Mouse (Mus musculus): ENCODE data around the gene Gm20403. TPM values are rescaled to one million over a fixed set of nuclear protein-coding genes. Genes with fewer than 3 reads are reported as not detected.

Gm20403 gene
- polyA plus RNA-seq, 1 experiment from 2014 or later, result not detected

GRCm38 (mm10) chr12:54984701-54985256, 1.6 kb downstream of the Gm20403 start:
- Histone ChIP-seq H3K4me2 (ENCODE audit: low read depth, low read length) (peak overlapping the region; percentile 78), H3K9ac (ENCODE audit: low read depth, low read length) (peak overlapping the region; percentile 86), H3K4me3 (ENCODE audit: low read depth, low read length) (peak overlapping the region; percentile 82), H3K4me1 (ENCODE audit: control insufficient read depth, insufficient read depth, low read length) (peaks cover 9% of the 10 kb centered on the region; the same call in 1 of the 2 replicates), H3K27ac (replicated peaks; ENCODE audit: low read depth, low read length) (peak overlapping the region; percentile 91), H3K9me3 (ENCODE audit: control insufficient read depth, low read length) (no peaks in the 10 kb centered on the region), H3K27me3 (replicated peaks; ENCODE audit: control insufficient read depth, insufficient read depth, low read length) (no peaks in the 10 kb centered on the region), H3K36me3 (ENCODE audit: control insufficient read depth, insufficient read depth, low read length) (0 out of 2 replicates have a peak, but pooled peaks cover 4% of the 10 kb centered on the region)
- ATAC-seq (ENCODE audit: low read depth), result peak; percentile 74
- DNase-seq (ENCODE audit: low spot score), result peak; percentile 73
- WGBS, result 1% methylated on average over 23 of the region's 42 CpGs

- H3K4me2 ChIP-seq (ENCODE audit: low read depth, low read length), result no peak overlapping the region
- no peak overlapping the region for H3K27ac ChIP-seq (replicated peaks; ENCODE audit: low read depth, low read length)
- no peak overlapping the region for H3K9ac ChIP-seq (ENCODE audit: low read depth, low read length)
- peak; percentile 37 for DNase-seq (ENCODE audit: low spot score)
- no peak for ATAC-seq (ENCODE audit: low read depth)
- no peaks in the 10 kb centered on the region for H3K9me3 ChIP-seq (ENCODE audit: control insufficient read depth, low read length)
- whole genome bisulfite sequencing, result 68% methylated on average over 7 of the region's 7 CpGs
- H3K27me3 ChIP-seq (replicated peaks; ENCODE audit: control insufficient read depth, insufficient read depth, low read length), result no peaks in the 10 kb centered on the region
- H3K4me1 ChIP-seq (ENCODE audit: control insufficient read depth, insufficient read depth, low read length), result peaks cover 9% of the 10 kb centered on the region; the same call in 1 of the 2 replicates
- H3K4me3 ChIP-seq (ENCODE audit: low read depth, low read length), result no peak overlapping the region
- 0 out of 2 replicates have a peak, but pooled peaks cover 4% of the 10 kb centered on the region for H3K36me3 ChIP-seq (ENCODE audit: control insufficient read depth, insufficient read depth, low read length)
Measured at GRCm38 (mm10) chr12:54982935-54983715, 3.2 kb downstream of the Gm20403 start.

- no peak overlapping the region for H3K4me3 ChIP-seq (ENCODE audit: low read depth, low read length)
- 68% methylated on average over 6 of the region's 6 CpGs for WGBS
- DNase-seq (ENCODE audit: low spot score) (no peak), ATAC-seq (ENCODE audit: low read depth) (no peak)
- H3K4me1 ChIP-seq (ENCODE audit: control insufficient read depth, insufficient read depth, low read length), result peaks cover 9% of the 10 kb centered on the region; the same call in 1 of the 2 replicates
- no peak overlapping the region for H3K4me2 ChIP-seq (ENCODE audit: low read depth, low read length)
- H3K27ac ChIP-seq (replicated peaks; ENCODE audit: low read depth, low read length), result no peak overlapping the region
- H3K27me3 ChIP-seq (replicated peaks; ENCODE audit: control insufficient read depth, insufficient read depth, low read length), result no peaks in the 10 kb centered on the region
- no peaks in the 10 kb centered on the region for H3K9me3 ChIP-seq (ENCODE audit: control insufficient read depth, low read length)
- H3K36me3 ChIP-seq (ENCODE audit: control insufficient read depth, insufficient read depth, low read length), result 0 out of 2 replicates have a peak, but pooled peaks cover 4% of the 10 kb centered on the region
- no peak overlapping the region for H3K9ac ChIP-seq (ENCODE audit: low read depth, low read length)
Measured at GRCm38 (mm10) chr12:54981962-54982361, 4.4 kb downstream of the Gm20403 start.

GRCm38 (mm10) chr12:54980939-54981338, 5.4 kb downstream of the Gm20403 start:
- Histone ChIP-seq H3K27me3 (replicated peaks; ENCODE audit: control insufficient read depth, insufficient read depth, low read length) (no peaks in the 10 kb centered on the region), H3K4me3 (ENCODE audit: low read depth, low read length) (no peak overlapping the region), H3K9me3 (ENCODE audit: control insufficient read depth, low read length) (no peaks in the 10 kb centered on the region), H3K27ac (replicated peaks; ENCODE audit: low read depth, low read length) (no peak overlapping the region), H3K4me2 (ENCODE audit: low read depth, low read length) (no peak overlapping the region), H3K9ac (ENCODE audit: low read depth, low read length) (no peak overlapping the region), H3K4me1 (ENCODE audit: control insufficient read depth, insufficient read depth, low read length) (peaks cover 9% of the 10 kb centered on the region; the same call in 1 of the 2 replicates), H3K36me3 (ENCODE audit: control insufficient read depth, insufficient read depth, low read length) (0 out of 2 replicates have a peak, but pooled peaks cover 4% of the 10 kb centered on the region)
- DNase-seq (ENCODE audit: low spot score), result no peak
- ATAC-seq (ENCODE audit: low read depth), result no peak
- 86% methylated on average over 5 of the region's 5 CpGs for WGBS

DNA sequence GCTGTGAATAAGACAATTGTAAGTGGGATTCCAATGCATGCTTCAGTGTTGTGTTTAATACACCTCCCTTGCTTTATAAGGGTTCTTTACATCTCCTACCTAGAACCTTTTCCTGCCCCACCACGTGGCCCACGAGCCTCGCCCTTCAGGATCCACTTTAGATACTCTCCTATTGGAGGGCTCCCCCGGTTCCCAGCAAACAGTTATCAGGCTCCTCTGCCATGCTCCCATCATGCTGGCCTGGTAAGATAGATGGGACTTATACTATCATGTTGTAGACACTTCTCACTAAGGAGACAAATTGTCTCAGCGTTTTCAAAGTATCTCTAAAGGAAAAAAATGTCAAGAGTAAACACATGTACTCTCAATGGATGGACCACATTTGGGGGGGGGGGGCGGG, 5.8 kb downstream of the Gm20403 start:
- no peaks in the 10 kb centered on the region for H3K9me3 ChIP-seq (ENCODE audit: control insufficient read depth, low read length)
- no peak for ATAC-seq (ENCODE audit: low read depth)
- H3K36me3 ChIP-seq (ENCODE audit: control insufficient read depth, insufficient read depth, low read length), result 0 out of 2 replicates have a peak, but pooled peaks cover 4% of the 10 kb centered on the region
- H3K27ac ChIP-seq (replicated peaks; ENCODE audit: low read depth, low read length), result no peak overlapping the region
- 77% methylated on average over 6 of the region's 6 CpGs for WGBS
- H3K27me3 ChIP-seq (replicated peaks; ENCODE audit: control insufficient read depth, insufficient read depth, low read length), result no peaks in the 10 kb centered on the region
- peaks cover 9% of the 10 kb centered on the region; the same call in 1 of the 2 replicates for H3K4me1 ChIP-seq (ENCODE audit: control insufficient read depth, insufficient read depth, low read length)
- H3K4me2 ChIP-seq (ENCODE audit: low read depth, low read length), result no peak overlapping the region
- H3K9ac ChIP-seq (ENCODE audit: low read depth, low read length), result no peak overlapping the region
- H3K4me3 ChIP-seq (ENCODE audit: low read depth, low read length), result no peak overlapping the region
- no peak for DNase-seq (ENCODE audit: low spot score)

DNA sequence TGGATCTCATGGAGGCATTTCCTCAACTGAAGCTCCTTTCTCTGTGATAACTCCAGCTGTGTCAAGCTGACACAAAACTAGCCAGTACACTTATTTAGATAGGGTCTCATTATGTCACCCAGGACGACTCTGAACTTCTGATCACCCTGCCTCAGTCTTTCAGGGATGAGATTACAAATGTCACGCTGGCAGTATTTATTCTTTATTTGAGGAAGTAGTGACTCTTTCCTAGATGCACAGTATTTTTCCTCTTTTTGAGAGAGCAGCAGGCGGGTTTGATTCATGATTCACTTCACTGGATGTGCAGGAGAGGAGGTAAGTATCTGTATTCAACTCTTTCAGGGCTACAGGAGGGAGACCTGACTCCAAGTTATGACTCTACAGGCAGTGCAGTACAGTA, 17.3 kb downstream of the Gm20403 start:
- Histone ChIP-seq H3K4me1 (ENCODE audit: control insufficient read depth, insufficient read depth, low read length) (no peaks in the 10 kb centered on the region), H3K4me2 (ENCODE audit: low read depth, low read length) (no peak overlapping the region), H3K27ac (replicated peaks; ENCODE audit: low read depth, low read length) (no peak overlapping the region), H3K9ac (ENCODE audit: low read depth, low read length) (no peak overlapping the region), H3K27me3 (replicated peaks; ENCODE audit: control insufficient read depth, insufficient read depth, low read length) (no peaks in the 10 kb centered on the region), H3K4me3 (ENCODE audit: low read depth, low read length) (no peak overlapping the region), H3K9me3 (ENCODE audit: control insufficient read depth, low read length) (no peaks in the 10 kb centered on the region), H3K36me3 (ENCODE audit: control insufficient read depth, insufficient read depth, low read length) (peaks cover 30% of the 10 kb centered on the region)
- DNase-seq (ENCODE audit: low spot score), result no peak
- 78% methylated on average over 3 of the region's 3 CpGs for WGBS
- ATAC-seq (ENCODE audit: low read depth), result no peak

DNA sequence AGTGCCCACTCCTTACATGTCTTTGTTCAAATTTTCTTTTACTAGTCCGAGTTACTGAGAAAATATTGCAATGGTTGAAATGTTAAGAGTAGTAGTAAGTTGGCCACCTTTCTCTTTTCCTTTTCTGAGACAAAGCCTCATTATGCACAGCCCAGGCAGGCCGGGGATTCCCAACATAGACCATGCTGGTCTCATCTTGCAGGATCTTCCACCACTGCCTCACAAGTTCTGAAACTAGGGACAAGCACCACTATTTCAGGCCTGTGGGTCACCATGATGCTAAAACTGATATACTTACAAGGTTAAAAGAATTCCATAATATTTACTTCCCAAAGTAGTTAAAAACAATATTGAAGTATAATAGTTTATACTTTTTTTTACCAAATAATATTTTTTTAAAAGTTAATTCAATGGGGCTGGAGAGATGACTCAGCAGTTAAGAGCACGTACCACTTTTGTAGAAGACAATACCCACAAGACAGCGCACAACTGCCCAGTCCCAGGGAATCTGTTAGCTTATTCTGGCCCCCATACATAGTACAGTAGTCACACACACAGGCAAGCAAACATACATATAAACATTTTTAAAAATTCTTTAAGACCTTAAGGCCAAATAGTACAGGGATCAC, 20.7 kb downstream of the Gm20403 start:
- H3K9ac ChIP-seq (ENCODE audit: low read depth, low read length), result no peak overlapping the region
- no peak overlapping the region for H3K27ac ChIP-seq (replicated peaks; ENCODE audit: low read depth, low read length)
- H3K4me3 ChIP-seq (ENCODE audit: low read depth, low read length), result no peak overlapping the region
- no peaks in the 10 kb centered on the region for H3K4me1 ChIP-seq (ENCODE audit: control insufficient read depth, insufficient read depth, low read length)
- ATAC-seq (ENCODE audit: low read depth) (no peak), DNase-seq (ENCODE audit: low spot score) (no peak)
- no peak overlapping the region for H3K4me2 ChIP-seq (ENCODE audit: low read depth, low read length)
- H3K36me3 ChIP-seq (ENCODE audit: control insufficient read depth, insufficient read depth, low read length), result peaks cover 8% of the 10 kb centered on the region
- H3K9me3 ChIP-seq (ENCODE audit: control insufficient read depth, low read length), result no peaks in the 10 kb centered on the region
- WGBS, result 94% methylated on average over 4 of the region's 4 CpGs
- no peaks in the 10 kb centered on the region for H3K27me3 ChIP-seq (replicated peaks; ENCODE audit: control insufficient read depth, insufficient read depth, low read length)

DNA sequence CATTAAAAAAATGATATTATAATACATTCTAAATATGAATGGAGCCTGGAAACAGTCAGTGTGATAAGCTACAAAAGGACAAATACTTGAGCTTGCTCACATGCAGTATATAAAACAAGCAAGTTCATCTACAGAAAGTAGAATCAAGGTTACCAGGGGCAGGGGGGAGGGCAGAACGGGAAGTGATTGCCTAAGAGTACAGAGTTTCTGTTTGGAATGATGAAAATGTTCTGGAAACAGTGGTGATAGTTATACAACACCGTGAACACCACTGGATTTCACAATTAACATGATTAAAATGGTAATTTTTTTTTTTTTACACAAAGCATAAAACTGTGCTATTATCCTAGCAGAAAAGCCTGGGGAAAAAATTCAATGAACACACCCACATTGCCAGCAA, 26.8 kb downstream of the Gm20403 start:
- Histone ChIP-seq H3K27ac (replicated peaks; ENCODE audit: low read depth, low read length) (no peak overlapping the region), H3K9me3 (ENCODE audit: control insufficient read depth, low read length) (no peaks in the 10 kb centered on the region), H3K4me3 (ENCODE audit: low read depth, low read length) (no peak overlapping the region), H3K4me1 (ENCODE audit: control insufficient read depth, insufficient read depth, low read length) (no peaks in the 10 kb centered on the region), H3K27me3 (replicated peaks; ENCODE audit: control insufficient read depth, insufficient read depth, low read length) (no peaks in the 10 kb centered on the region), H3K9ac (ENCODE audit: low read depth, low read length) (no peak overlapping the region), H3K36me3 (ENCODE audit: control insufficient read depth, insufficient read depth, low read length) (no peaks in the 10 kb centered on the region), H3K4me2 (ENCODE audit: low read depth, low read length) (no peak overlapping the region)
- 77% methylated on average over 2 of the region's 2 CpGs for WGBS
- ATAC-seq (ENCODE audit: low read depth), result no peak
- DNase-seq (ENCODE audit: low spot score), result no peak

Data from embryonic facial prominence, embryonic 14.5 days (tissue).